Mouse (Mus musculus) ES-E14 (cell line): ENCODE data around the gene Rasl11b. TPM values are rescaled to one million over a fixed set of nuclear protein-coding genes. Genes with fewer than 3 reads are reported as not detected.

ENCODE experiments used
- DNase-seq: peaks from one replicate; pipeline ENCODE4 v3.0.0-alpha.2; 2013; ENCODE audit warnings: low read depth, low spot score
- H3K27ac ChIP-seq: 2 replicates; pipeline ENCODE4 v1.5.1; 2012; ENCODE audit warnings: low read depth, mild to moderate bottlenecking, low read length, moderate library complexity, mixed read lengths; ENCODE audit not compliant: poor library complexity, insufficient read depth, severe bottlenecking
- H3K36me3 ChIP-seq: 2 replicates; pipeline ENCODE4 v1.6.1; 2012; ENCODE audit warnings: mild to moderate bottlenecking, low read length, moderate library complexity, mixed read lengths; ENCODE audit not compliant: control insufficient read depth, poor library complexity, insufficient read depth, severe bottlenecking
- H3K4me1 ChIP-seq, 2 experiments: fragments of 150-350 bp in 1 of 2; sonication (generic) in 1 of 2; 2 replicates each; pipeline ENCODE4 v1.6.1; 2012; ENCODE audit warnings: low read length in 2 of 2, mild to moderate bottlenecking in 1 of 2, mixed read lengths in 1 of 2; ENCODE audit not compliant: control insufficient read depth in 2 of 2, insufficient read depth in 2 of 2, poor library complexity in 1 of 2
- H3K4me3 ChIP-seq, 2 experiments: fragments of 150-350 bp in 1 of 2; sonication (generic) in 1 of 2; 2 replicates each; pipeline ENCODE4 v1.5.1; 2012; ENCODE audit warnings: low read length in 2 of 2, low read depth in 1 of 2, mild to moderate bottlenecking in 1 of 2, mixed read lengths in 1 of 2; ENCODE audit not compliant: insufficient read depth in 1 of 2, poor library complexity in 1 of 2, severe bottlenecking in 1 of 2
- H3K9ac ChIP-seq: 2 replicates; pipeline ENCODE4 v1.6.1; 2012; ENCODE audit warnings: low read depth, mild to moderate bottlenecking, low read length, mixed read lengths; ENCODE audit not compliant: poor library complexity, insufficient read depth, severe bottlenecking
- H3K9me3 ChIP-seq: fragments of 150-350 bp; sonication (generic); 2 replicates; pipeline ENCODE4 v1.6.1; 2012; ENCODE audit warnings: low read depth, mild to moderate bottlenecking, low read length; ENCODE audit not compliant: control insufficient read depth, insufficient read depth
- CHD2 ChIP-seq: IDR thresholded peaks from 2 replicates; pipeline ENCODE4 v1.6.1; 2014; ENCODE audit warnings: mild to moderate bottlenecking, low read depth, low read length, inconsistent platforms
- HCFC1 ChIP-seq: IDR thresholded peaks from 2 replicates; pipeline ENCODE4 v1.6.1; 2012; ENCODE audit warnings: low read length, inconsistent platforms, borderline replicate concordance; ENCODE audit not compliant: insufficient read depth
- MAFK ChIP-seq: IDR thresholded peaks from 2 replicates; pipeline ENCODE4 v1.6.1; 2014; ENCODE audit warnings: mild to moderate bottlenecking, low read depth, low read length, inconsistent platforms; ENCODE audit not compliant: insufficient read depth
- ZC3H11A ChIP-seq: IDR thresholded peaks from 2 replicates; pipeline ENCODE4 v1.6.1; 2012; ENCODE audit warnings: low read depth, mild to moderate bottlenecking, inconsistent platforms, low read length, borderline replicate concordance
- ZNF384 ChIP-seq: IDR thresholded peaks from 2 replicates; pipeline ENCODE4 v1.6.1; 2012; ENCODE audit warnings: low read depth, low read length, inconsistent platforms
- in situ Hi-C, 2 experiments: fragments of 600-800 bp; cut with MboI; formaldehyde crosslinking; loops; one replicate each; pipeline ENCODE4 v1.15.1; 2025; ENCODE audit warnings: low sequenced_read_pairs in 2 of 2, inconsistent platforms in 1 of 2; ENCODE audit not compliant: unreplicated experiment in 2 of 2
- total RNA-seq: library from RNA; depleted of rRNA; stranded (reverse); fragments of 300-350 nt; gene quantifications from 2 replicates; pipeline ENCODE4 v1.2.3, GENCODE M21; 2012; rRNA removed

Gene Rasl11b
- total RNA-seq: 5.4 and 6.8 TPM in 2 replicates

- Histone ChIP-seq H3K27ac (0 out of 2 replicates have a peak within 1 kb of the TSS, but pooled peaks have one; percentile 8), H3K4me3 (peak within 1 kb of the TSS; percentile 92), H3K9ac (peak within 1 kb of the TSS; percentile 88), H3K36me3 (peaks cover 21% of the 10 kb centered on the region), H3K4me1 (peaks cover 0 to 6% of the 10 kb centered on the region in 2 experiments; a peak in 1 of 4 replicates), H3K9me3 (no peaks in the 10 kb centered on the region)
- DNase-seq: peak; percentile 69
- in situ Hi-C loops: no loop called here
- TF ChIP-seq HCFC1 (peak; percentile 25; the same call in 1 of the 2 replicates), CHD2 (no peak)
These were observed at the start of gene Rasl11b for GRCm38 (mm10) chr5:74194841-74195613. Gene Rasl11b, plus strand, starts transcription at chr5:74195286.

DNA sequence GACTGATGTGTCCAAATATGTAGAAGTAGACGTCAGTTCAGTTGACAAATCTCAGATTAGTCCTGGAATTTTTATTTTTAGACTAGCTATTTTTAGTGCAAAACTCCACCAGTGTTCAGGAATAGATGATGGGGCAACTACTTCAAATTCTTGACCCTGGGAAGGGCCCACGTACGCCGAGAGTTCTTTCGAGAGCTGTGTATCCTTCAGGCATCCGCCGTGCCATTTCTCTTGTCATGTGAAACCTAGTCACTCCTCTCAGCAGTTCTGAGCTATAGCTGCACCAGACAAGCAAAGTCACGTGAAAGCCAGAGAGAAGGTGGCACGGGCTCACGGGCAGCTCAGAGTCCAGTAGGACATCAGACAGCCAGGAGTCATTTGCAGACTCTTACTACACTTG, 47.5 kb upstream of the Rasl11b start:
- H3K4me1 ChIP-seq: no peaks in the 10 kb centered on the region
- TF ChIP-seq MAFK (no peak), HCFC1 (no peak), ZC3H11A (no peak), ZNF384 (no peak), CHD2 (no peak)
- no peak for DNase-seq
- no peak overlapping the region for H3K9ac ChIP-seq
- no peaks in the 10 kb centered on the region for H3K36me3 ChIP-seq
- in situ Hi-C loops: no loop called here
- H3K9me3 ChIP-seq: no peaks in the 10 kb centered on the region
- H3K27ac ChIP-seq: no peak overlapping the region
- no peak overlapping the region for H3K4me3 ChIP-seq

DNA sequence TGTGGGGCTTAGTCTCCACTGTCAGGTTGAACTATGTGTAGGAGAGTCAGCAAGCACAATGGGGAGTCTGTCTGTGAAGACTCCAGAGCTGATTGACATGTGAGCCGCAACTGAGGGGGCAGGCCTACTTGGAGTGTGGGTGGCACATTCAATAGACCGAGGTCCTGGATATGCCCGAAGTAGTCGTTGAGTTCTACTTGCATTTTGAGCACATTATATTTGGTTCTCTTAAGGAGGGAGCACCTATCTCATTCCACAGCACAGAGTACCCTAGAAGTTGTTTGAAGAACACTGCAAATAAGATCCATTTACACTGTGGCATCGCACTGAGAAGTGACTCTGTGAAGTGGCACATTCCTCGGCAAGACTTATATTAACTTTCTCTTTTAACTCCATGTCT, 45.1 kb upstream of the Rasl11b start:
- no peaks in the 10 kb centered on the region for H3K4me1 ChIP-seq
- H3K9me3 ChIP-seq: no peaks in the 10 kb centered on the region
- H3K4me3 ChIP-seq: no peak overlapping the region
- TF ChIP-seq ZC3H11A (no peak), CHD2 (no peak), HCFC1 (no peak), MAFK (no peak)
- no peak overlapping the region for H3K9ac ChIP-seq
- DNase-seq: no peak
- H3K36me3 ChIP-seq: no peaks in the 10 kb centered on the region
- H3K27ac ChIP-seq: no peak overlapping the region
- in situ Hi-C loops: no loop called here

GRCm38 (mm10) chr5:74151774-74152173, 43.3 kb upstream of the Rasl11b start:
- in situ Hi-C loops: no loop called here
- Histone ChIP-seq H3K9me3 (no peaks in the 10 kb centered on the region), H3K9ac (no peak overlapping the region), H3K4me3 (no peak overlapping the region), H3K36me3 (no peaks in the 10 kb centered on the region), H3K27ac (no peak overlapping the region), H3K4me1 (no peaks in the 10 kb centered on the region)
- no peak for TF ChIP-seq ZNF384
- no peak for DNase-seq

- TF ChIP-seq ZC3H11A (no peak), HCFC1 (no peak), ZNF384 (no peak), CHD2 (no peak), MAFK (no peak)
- H3K4me3 ChIP-seq: no peak overlapping the region
- H3K27ac ChIP-seq: no peak overlapping the region
- H3K9ac ChIP-seq: no peak overlapping the region
- no peaks in the 10 kb centered on the region for H3K4me1 ChIP-seq
- in situ Hi-C loops: no loop called here
- no peaks in the 10 kb centered on the region for H3K9me3 ChIP-seq
- no peaks in the 10 kb centered on the region for H3K36me3 ChIP-seq
- DNase-seq: no peak
These were observed 39.2 kb upstream of the Rasl11b start for GRCm38 (mm10) chr5:74155860-74156351.
